Mouse (Mus musculus) liver, postnatal 0 days (tissue): ENCODE data around the gene Strap. TPM values are rescaled to one million over a fixed set of nuclear protein-coding genes. Genes with fewer than 3 reads are reported as not detected.

Experiments
- ATAC-seq: fragments of 200-750 bp; cut with Nextera tagmentation; 2 replicates; pipeline ENCODE4 v1.8.0; 2017; ENCODE audit warnings: mild to moderate bottlenecking, moderate library complexity
- DNase-seq: peaks from one replicate; pipeline ENCODE4 v3.0.0-alpha.2; 2016
- H3K27ac ChIP-seq: fragments of 300-500 bp; sonication (generic); 2 replicates; pipeline ENCODE4 v1.5.1; 2014; ENCODE audit warnings: antibody characterized with exemption, moderate library complexity, mild to moderate bottlenecking, low read depth
- H3K27me3 ChIP-seq: fragments of 300-500 bp; sonication (generic); 2 replicates; pipeline ENCODE4 v1.6.1; 2014; ENCODE audit warnings: low read length, control low read depth, mixed read lengths; ENCODE audit not compliant: insufficient read depth
- H3K36me3 ChIP-seq: fragments of 300-500 bp; sonication (generic); replicated peaks from 2 replicates; pipeline ENCODE4 v1.6.1; 2014; ENCODE audit warnings: mild to moderate bottlenecking, control low read depth, low read length, moderate library complexity, mixed read lengths; ENCODE audit not compliant: insufficient read depth
- H3K4me1 ChIP-seq: fragments of 300-500 bp; sonication (generic); 2 replicates; pipeline ENCODE4 v1.6.1; 2014; ENCODE audit warnings: antibody characterized with exemption, mild to moderate bottlenecking, control low read depth; ENCODE audit not compliant: insufficient read depth
- H3K4me2 ChIP-seq: fragments of 300-500 bp; sonication (generic); 2 replicates; pipeline ENCODE4 v1.6.1; 2014; ENCODE audit warnings: low read depth, mild to moderate bottlenecking, low read length, moderate library complexity, mixed read lengths
- H3K4me3 ChIP-seq: fragments of 300-500 bp; sonication (generic); 2 replicates; pipeline ENCODE4 v1.5.1; 2014; ENCODE audit warnings: low read depth, low read length
- H3K9ac ChIP-seq: fragments of 300-500 bp; sonication (generic); replicated peaks from 2 replicates; pipeline ENCODE4 v1.6.1; 2014; ENCODE audit warnings: mild to moderate bottlenecking, moderate library complexity
- H3K9me3 ChIP-seq: fragments of 300-500 bp; sonication (generic); 2 replicates; pipeline ENCODE4 v1.6.1; 2016; ENCODE audit warnings: mild to moderate bottlenecking, control low read depth, low read length, mixed read lengths
- CTCF ChIP-seq: sonication (generic); IDR thresholded peaks from 2 replicates; pipeline ENCODE4 v1.5.1; 2016; ENCODE audit warnings: antibody characterized with exemption, low read depth
- EP300 ChIP-seq: IDR thresholded peaks from 2 replicates; pipeline ENCODE4 v1.6.1; 2016; ENCODE audit warnings: antibody characterized with exemption, low read depth, mild to moderate bottlenecking
- WGBS: fragments of 180-500 bp; shearing (Covaris S2); extraction: QIAGEN DNeasy Blood & Tissue Kit; methylation state at CpG from one replicate; pipeline ENCODE4 v1.1.7; 2014; ENCODE audit not compliant: insufficient replicate concordance; 5-methylcytosine and 5-hydroxymethylcytosine counted together
- polyA plus RNA-seq: library from polyadenylated mRNA; unstranded; fragments of >200 nt; fragmentation: Nextera tagmentation; extraction: Ambion mirVana; gene quantifications from 2 replicates; pipeline ENCODE4 v1.2.1, GENCODE M21; 2015

Strap gene
- polyA plus RNA-seq, 1 experiment from 2014 or later = 60.1 TPM

DNA sequence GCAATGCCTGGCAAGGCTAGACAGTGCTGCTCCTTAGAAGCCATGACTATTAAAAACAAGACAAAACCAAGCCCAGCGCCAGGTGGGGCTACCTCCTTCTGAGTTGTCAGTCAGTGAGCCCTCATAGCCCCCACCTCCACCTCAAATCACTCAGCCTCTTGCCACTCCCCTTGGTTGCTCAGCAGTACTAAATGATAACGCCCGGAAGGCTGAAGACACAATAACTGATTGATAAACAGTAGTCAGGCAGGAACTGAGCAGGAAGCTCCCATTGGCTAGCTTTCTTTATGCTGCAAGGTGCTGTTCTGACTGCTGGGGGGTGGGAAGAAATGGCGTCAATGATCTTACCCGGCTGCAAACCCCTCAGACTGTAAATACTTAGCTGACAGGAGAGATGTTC, 18.1 kb upstream of the Strap start:
- Histone ChIP-seq H3K36me3 (no peaks in the 10 kb centered on the region), H3K9me3 (no peaks in the 10 kb centered on the region; the same call in 1 of the 2 replicates), H3K27me3 (no peaks in the 10 kb centered on the region), H3K4me3 (no peak overlapping the region), H3K27ac (no peak overlapping the region), H3K4me1 (no peaks in the 10 kb centered on the region), H3K9ac (no peak overlapping the region), H3K4me2 (no peak overlapping the region)
- DNase-seq (no peak), ATAC-seq (no peak)
- 40% methylated on average over 5 of the region's 5 CpGs for WGBS
- TF ChIP-seq CTCF (no peak), EP300 (no peak)

- Histone ChIP-seq H3K4me1 (no peaks in the 10 kb centered on the region), H3K9ac (no peak overlapping the region), H3K9me3 (no peaks in the 10 kb centered on the region; the same call in 1 of the 2 replicates), H3K27me3 (no peaks in the 10 kb centered on the region), H3K36me3 (no peaks in the 10 kb centered on the region), H3K4me3 (no peak overlapping the region), H3K27ac (no peak overlapping the region), H3K4me2 (no peak overlapping the region)
- no peak for TF ChIP-seq EP300
- no peak for TF ChIP-seq CTCF
- ATAC-seq = no peak
- no peak for DNase-seq
- 73% methylated on average over 15 of the region's 15 CpGs for WGBS
Observed at GRCm38 (mm10) chr6:137722220-137722931, 12.5 kb upstream of the Strap start.

GRCm38 (mm10) chr6:137723898-137724297, 11.0 kb upstream of the Strap start:
- H3K4me1 ChIP-seq = no peaks in the 10 kb centered on the region
- no peak overlapping the region for H3K9ac ChIP-seq
- H3K9me3 ChIP-seq = no peaks in the 10 kb centered on the region; the same call in 1 of the 2 replicates
- WGBS = 5% methylated on average over 4 of the region's 4 CpGs
- no peak overlapping the region for H3K27ac ChIP-seq
- no peak overlapping the region for H3K4me3 ChIP-seq
- H3K4me2 ChIP-seq = no peak overlapping the region
- DNase-seq = no peak
- TF ChIP-seq CTCF = peak; percentile 80
- TF ChIP-seq EP300 = no peak
- ATAC-seq = no peak
- H3K27me3 ChIP-seq = no peaks in the 10 kb centered on the region
- H3K36me3 ChIP-seq = no peaks in the 10 kb centered on the region

DNA sequence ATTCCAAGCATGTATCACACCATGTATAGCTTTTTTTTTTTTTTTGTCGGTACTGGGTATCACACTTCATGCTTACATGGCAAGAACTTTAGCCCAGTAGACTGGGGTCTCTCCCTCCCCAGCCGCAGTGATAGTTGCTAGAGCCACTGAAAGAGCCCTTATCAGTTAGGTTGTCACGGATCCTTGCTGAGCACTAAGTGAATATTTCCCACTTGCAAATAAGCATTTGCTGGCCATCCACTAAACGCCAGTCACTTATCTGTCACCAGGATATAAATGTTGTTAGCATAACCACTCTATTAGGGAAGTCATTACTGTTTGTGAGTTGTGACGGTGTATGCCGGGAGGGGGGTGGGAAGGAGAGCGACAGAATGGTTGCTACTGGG, 425 bp upstream of the Strap start:
- WGBS = 5% methylated on average over 7 of the region's 7 CpGs
- TF ChIP-seq CTCF (no peak), EP300 (no peak)
- H3K4me1 ChIP-seq = peaks cover 16% of the 10 kb centered on the region
- peak overlapping the region; percentile 88 for H3K4me2 ChIP-seq
- H3K36me3 ChIP-seq = peaks cover 9% of the 10 kb centered on the region; the same call in 1 of the 2 replicates
- peak; percentile 30 for ATAC-seq
- DNase-seq = no peak
- H3K9ac ChIP-seq = peak overlapping the region; percentile 94; the same call in 1 of the 2 replicates
- H3K4me3 ChIP-seq = peak overlapping the region; percentile 85
- no peaks in the 10 kb centered on the region for H3K27me3 ChIP-seq
- H3K27ac ChIP-seq = 0 out of 2 replicates have a peak overlapping the region, but pooled peaks have one; percentile 87
- H3K9me3 ChIP-seq = no peaks in the 10 kb centered on the region

GRCm38 (mm10) chr6:137735671-137736238, 877 bp downstream of the Strap start:
- Histone ChIP-seq H3K27me3 (no peaks in the 10 kb centered on the region), H3K9me3 (no peaks in the 10 kb centered on the region), H3K4me2 (peak overlapping the region; percentile 88), H3K4me1 (peaks cover 16% of the 10 kb centered on the region), H3K27ac (peak overlapping the region; percentile 87), H3K4me3 (peak overlapping the region; percentile 85), H3K36me3 (peaks cover 22% of the 10 kb centered on the region), H3K9ac (peak overlapping the region; percentile 94)
- TF ChIP-seq CTCF (no peak), EP300 (no peak)
- ATAC-seq (no peak), DNase-seq (no peak)
- WGBS = 6% methylated on average over 17 of the region's 17 CpGs

GRCm38 (mm10) chr6:137740972-137741371, 6.1 kb downstream of the Strap start:
- DNase-seq = no peak
- H3K4me1 ChIP-seq = peaks cover 6% of the 10 kb centered on the region
- peaks cover 60% of the 10 kb centered on the region for H3K36me3 ChIP-seq
- no peak overlapping the region for H3K4me2 ChIP-seq
- no peak overlapping the region for H3K4me3 ChIP-seq
- H3K27ac ChIP-seq = no peak overlapping the region
- WGBS = 94% methylated on average over 2 of the region's 2 CpGs
- no peak overlapping the region for H3K9ac ChIP-seq
- no peak for TF ChIP-seq EP300
- TF ChIP-seq CTCF = no peak
- no peaks in the 10 kb centered on the region for H3K9me3 ChIP-seq
- no peaks in the 10 kb centered on the region for H3K27me3 ChIP-seq
- peak; percentile 74 for ATAC-seq
